9 mouse cellular contexts compared by ENCODE assay signal in the genomic region with DNA sequence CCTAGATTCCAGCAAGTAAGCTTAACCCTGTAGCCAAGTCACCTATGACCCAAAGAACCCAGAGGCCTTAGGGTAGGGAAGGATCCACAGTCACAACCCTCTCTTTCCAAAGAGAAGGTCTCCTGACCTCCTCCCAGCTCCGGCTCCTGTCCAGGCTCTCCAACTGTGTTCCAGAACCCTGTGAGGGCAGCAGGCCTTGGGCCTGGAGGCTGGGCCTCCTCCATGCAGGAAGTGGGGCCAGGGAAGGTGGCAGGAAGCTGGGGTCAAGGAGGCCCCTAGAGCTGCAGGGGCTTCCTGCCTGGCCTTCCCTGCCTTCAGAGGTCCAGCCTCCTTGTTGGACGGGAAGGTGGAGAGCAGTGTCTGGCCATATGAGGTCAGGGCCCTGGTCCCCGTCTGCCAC. TPM values are rescaled to one million over a fixed set of nuclear protein-coding genes. Genes with fewer than 3 reads are reported as not detected.
A peak's percentile ranks its signal among the peaks of the same experiment; 100 is the strongest.
DNase-seq lines count a peak whose midpoint lies in the region; ATAC-seq and TF ChIP-seq lines count a peak whose summit lies in the region.
"Had no signal": no experiment of that assay in that cellular context is flagged by ENCODE, and none has a peak within 500 bp of the region (broad histone marks: within the 10 kb centered on the region; RNA-seq: fewer than 3 reads in every experiment).

No protein-coding gene starts in this region.

- peaks cover 99% of the 10 kb centered on the region for H3K36me3 ChIP-seq in megakaryocyte, embryonic 14.5 days (replicated peaks; ENCODE audit: low read length)
- H3K36me3 ChIP-seq in heart, postnatal 0 days (replicated peaks; ENCODE audit: control insufficient read depth, insufficient read depth, low read length), result peaks cover 40% of the 10 kb centered on the region
- peaks cover 100% of the 10 kb centered on the region for H3K36me3 ChIP-seq in limb, embryonic 10.5 days
- H3K36me3 ChIP-seq in stomach, embryonic 14.5 days (ENCODE audit: control insufficient read depth, insufficient read depth, low read length), result peaks cover 79% of the 10 kb centered on the region
- H3K36me3 ChIP-seq: G1E had no signal

- no peak for TF ChIP-seq CTCF in heart, postnatal 0 days (IDR thresholded peaks at IDR 0.05; ENCODE audit: low read depth)

- DNase-seq in heart, postnatal 0 days (ENCODE audit: low spot score), result peak; percentile 57
- no peak for DNase-seq in limb, embryonic 10.5 days (ENCODE audit: low spot score)
- no peak for DNase-seq in left cerebral cortex, postnatal 4 days
- DNase-seq in right cerebral cortex, adult 2 months (ENCODE audit: low spot score in 2 of 2), result no peak
- no peak for DNase-seq in cerebellum, adult 8-10 months

- WGBS in heart, postnatal 0 days, result 58% methylated on average over 3 of the region's 3 CpGs
- WGBS in limb, embryonic 10.5 days, result 54% methylated on average over 3 of the region's 3 CpGs
- WGBS in stomach, embryonic 14.5 days, result 78% methylated on average over 3 of the region's 3 CpGs

- H3K9me3 ChIP-seq in megakaryocyte, embryonic 14.5 days, result peaks cover 7% of the 10 kb centered on the region; the same call in 1 of the 2 replicates
- H3K9me3 ChIP-seq in heart, postnatal 0 days (replicated peaks; ENCODE audit: control insufficient read depth, low read length), result no peaks in the 10 kb centered on the region
- H3K9me3 ChIP-seq in limb, embryonic 10.5 days (replicated peaks), result no peaks in the 10 kb centered on the region
- no peaks in the 10 kb centered on the region for H3K9me3 ChIP-seq in stomach, embryonic 14.5 days (ENCODE audit: control insufficient read depth, low read depth, low read length)
- H3K9me3 ChIP-seq: G1E had no signal

- peaks cover 65% of the 10 kb centered on the region for H3K4me1 ChIP-seq in megakaryocyte, embryonic 14.5 days
- peaks cover 23% of the 10 kb centered on the region for H3K4me1 ChIP-seq in heart, postnatal 0 days (ENCODE audit: control insufficient read depth, insufficient read depth)
- H3K4me1 ChIP-seq in limb, embryonic 10.5 days, result peaks cover 36% of the 10 kb centered on the region
- no peaks in the 10 kb centered on the region for H3K4me1 ChIP-seq in stomach, embryonic 14.5 days (ENCODE audit: control insufficient read depth, insufficient read depth, low read length)

- intact Hi-C loops in left cerebral cortex, postnatal 4 days (cut with DNase I), result no loop called here

- peak overlapping the region; percentile 57 for H3K4me3 ChIP-seq in megakaryocyte, embryonic 14.5 days (replicated peaks)
- no peak overlapping the region for H3K4me3 ChIP-seq in heart, postnatal 0 days (ENCODE audit: low read depth, low read length)
- 0 out of 2 replicates have a peak overlapping the region, but pooled peaks have one; percentile 23 for H3K4me3 ChIP-seq in limb, embryonic 10.5 days
- H3K4me3 ChIP-seq in stomach, embryonic 14.5 days (ENCODE audit: low read depth, low read length), result no peak overlapping the region

- H3K4me2 ChIP-seq in heart, postnatal 0 days (ENCODE audit: low read depth, low read length), result no peak overlapping the region
- no peak overlapping the region for H3K4me2 ChIP-seq in stomach, embryonic 14.5 days (replicated peaks; ENCODE audit: low read depth, low read length)

- TF ChIP-seq EP300 in heart, postnatal 0 days (IDR thresholded peaks at IDR 0.05; ENCODE audit: low read depth), result no peak

- H3K9ac ChIP-seq in heart, postnatal 0 days (replicated peaks; ENCODE audit: low read depth, low read length), result no peak overlapping the region
- H3K9ac ChIP-seq in stomach, embryonic 14.5 days (replicated peaks; ENCODE audit: low read depth, low read length), result no peak overlapping the region

- no peak for ATAC-seq in megakaryocyte, adult 5-6 weeks (ENCODE audit: poor library complexity, severe bottlenecking)
- ATAC-seq in heart, postnatal 0 days (ENCODE audit: insufficient read depth, low read depth), result peak; percentile 26
- ATAC-seq in stomach, embryonic 14.5 days (ENCODE audit: insufficient number of reproducible peaks, insufficient read depth, low FRiP score, low read depth), result no peak

- peaks cover 7% of the 10 kb centered on the region for H3K27me3 ChIP-seq in megakaryocyte, embryonic 14.5 days (replicated peaks)
- no peaks in the 10 kb centered on the region for H3K27me3 ChIP-seq in heart, postnatal 0 days (ENCODE audit: control insufficient read depth, insufficient read depth, low read length)
- H3K27me3 ChIP-seq in limb, embryonic 10.5 days (ENCODE audit: low read depth, poor library complexity, severe bottlenecking), result no peaks in the 10 kb centered on the region
- H3K27me3 ChIP-seq in stomach, embryonic 14.5 days (ENCODE audit: control insufficient read depth, insufficient read depth, low read length), result no peaks in the 10 kb centered on the region

- H3K27ac ChIP-seq in heart, postnatal 0 days (ENCODE audit: low read depth), result peak overlapping the region; percentile 39
- peak overlapping the region; percentile 75 for H3K27ac ChIP-seq in limb, embryonic 10.5 days
- H3K27ac ChIP-seq in stomach, embryonic 14.5 days (ENCODE audit: low read length), result peak overlapping the region; percentile 30; the same call in 1 of the 2 replicates

RNA-seq across cellular contexts. Expression of a gene that starts 48.5 kb away (rescaled TPM):
- polyA plus RNA-seq in megakaryocyte, embryonic 14.5 days (2012; ENCODE audit: insufficient read depth, low replicate concordance), result 10.2 and 26.1 TPM in 2 replicates
- 3.1 and 4.4 TPM in 2 replicates for total RNA-seq in megakaryocyte, adult 5-6 weeks (2015)
- total RNA-seq in megakaryocyte, adult 5-6 weeks (2017), result 1.3 and 1.7 TPM in 2 replicates
- 12.2 and 13.1 TPM in 2 replicates for total RNA-seq in heart, postnatal 0 days (2014; rRNA removed; ENCODE audit: low replicate concordance)
- 2.8 and 3.5 TPM in 2 replicates for polyA plus RNA-seq in heart, postnatal 0 days (2015; fragmentation: Nextera tagmentation; extraction: Ambion mirVana)
- polyA plus RNA-seq in limb, embryonic 10.5 days (2016; fragmentation: Nextera tagmentation; extraction: Ambion mirVana), result 19.9 and 20.3 TPM in 2 replicates
- 12.2 and 13.4 TPM in 2 replicates for polyA plus RNA-seq in stomach, embryonic 14.5 days (2014; fragmentation: Nextera tagmentation; extraction: Ambion mirVana)
- total RNA-seq in left cerebral cortex, postnatal 4 days (2021), result 10 to 100 TPM; 36.5 to 39.5 TPM

Comparison
In these comparisons a context has a peak if more than half of its experiments do, and no peak if none do; other contexts are left out.
1. H3K4me3 ChIP-seq: peak in megakaryocyte, embryonic 14.5 days (single experiment) and limb, embryonic 10.5 days (single experiment); none in heart, postnatal 0 days (single experiment) and stomach, embryonic 14.5 days (single experiment).
2. Peak in every context shown above with its lines, with median percentiles within 50 percentile points of each other: H3K27ac ChIP-seq.